Mouse (Mus musculus): Measurements from ENCODE around the gene Shisa7. TPM values are rescaled to one million over a fixed set of nuclear protein-coding genes. Genes with fewer than 3 reads are reported as not detected.
"Not testable (repeated sequence)": the region's sequence is repeated elsewhere in the genome, so short reads cannot be mapped to it uniquely, and the experiment has no call there.

Gene Shisa7
- polyA plus RNA-seq (2016; fragmentation: Nextera tagmentation; extraction: Ambion mirVana) = 3.3 and 4.7 TPM in 2 replicates

DNA sequence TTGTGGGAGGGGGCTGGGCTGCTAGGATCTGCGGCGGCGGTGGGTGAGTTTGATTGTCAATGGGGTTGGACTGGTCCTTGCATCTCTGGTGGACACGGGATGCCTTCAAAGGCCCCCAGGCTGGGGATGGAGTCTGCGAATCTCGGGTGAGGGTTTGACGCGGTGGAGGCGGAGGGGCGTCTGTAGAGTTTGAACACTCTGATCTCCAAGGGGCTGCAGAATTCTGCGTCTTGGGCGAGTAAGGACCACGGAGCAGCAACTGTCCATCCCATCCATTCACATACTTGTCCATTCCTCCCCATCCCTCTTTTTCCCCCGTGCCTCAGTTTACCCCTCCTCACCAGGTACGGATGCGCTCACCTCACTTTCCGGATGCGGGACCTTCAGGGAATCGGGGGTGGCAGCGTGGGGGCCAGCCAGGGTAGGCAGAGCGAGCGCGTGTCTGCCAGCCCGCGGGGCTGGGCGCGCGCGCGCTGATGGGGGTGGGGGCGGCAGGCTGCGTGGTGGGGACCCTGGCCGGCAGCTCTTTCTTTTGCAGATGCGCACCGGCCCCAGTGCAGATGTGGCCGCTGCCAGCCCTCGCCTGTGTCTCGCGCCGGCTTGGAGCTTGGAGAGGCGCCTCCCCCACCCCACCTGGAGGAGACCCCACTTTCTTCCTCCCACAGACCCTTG is at the start of gene Shisa7:
Gene Shisa7 (minus strand): TSS at position 452 of the 672 bp plus-strand sequence.
- WGBS = 0% methylated on average over 38 of the region's 41 CpGs
- ATAC-seq (ENCODE audit: low FRiP score, low read depth) = peak; percentile 61
- H3K4me2 ChIP-seq (replicated peaks) = peak within 1 kb of the TSS; percentile 95
- no peaks in the 10 kb centered on the region for H3K36me3 ChIP-seq
- H3K4me1 ChIP-seq = peaks cover 34% of the 10 kb centered on the region
- H3K27me3 ChIP-seq = peaks cover 55% of the 10 kb centered on the region
- no peaks in the 10 kb centered on the region for H3K9me3 ChIP-seq
- peak within 1 kb of the TSS; percentile 58 for H3K4me3 ChIP-seq
- H3K27ac ChIP-seq (replicated peaks) = peak within 1 kb of the TSS; percentile 75
- peak within 1 kb of the TSS; percentile 64 for H3K9ac ChIP-seq (replicated peaks)

DNA sequence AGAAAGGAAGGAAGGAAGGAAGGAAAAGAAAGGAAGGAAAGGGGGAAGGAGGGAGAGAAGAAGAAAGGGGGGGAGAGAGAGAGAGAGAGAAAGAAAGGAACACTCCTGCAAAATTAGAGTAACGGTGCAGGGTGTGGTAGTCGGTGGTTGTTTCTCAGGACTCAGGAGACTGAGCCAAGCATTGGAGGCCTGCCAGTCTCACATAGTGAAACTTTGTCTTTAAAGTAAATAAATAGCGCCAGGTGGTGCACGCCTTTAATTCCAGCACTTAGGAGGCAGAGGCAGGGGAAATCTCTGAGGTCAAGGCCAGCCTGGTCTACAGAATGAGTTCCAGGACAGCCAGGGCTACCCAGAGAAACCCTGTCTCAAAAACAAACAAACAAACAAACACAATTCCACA is 42.2 kb upstream of the Shisa7 start:
- H3K36me3 ChIP-seq = no peaks in the 10 kb centered on the region
- no peak overlapping the region for H3K4me2 ChIP-seq (replicated peaks)
- H3K4me3 ChIP-seq = no peak overlapping the region
- no peak overlapping the region for H3K27ac ChIP-seq (replicated peaks)
- H3K27me3 ChIP-seq = no peaks in the 10 kb centered on the region
- ATAC-seq (ENCODE audit: low FRiP score, low read depth) = no peak
- no peak overlapping the region for H3K9ac ChIP-seq (replicated peaks)
- WGBS = 87% methylated on average over 4 of the region's 4 CpGs
- no peaks in the 10 kb centered on the region for H3K4me1 ChIP-seq
- 0 out of 2 replicates have a peak, but pooled peaks cover 5% of the 10 kb centered on the region for H3K9me3 ChIP-seq

DNA sequence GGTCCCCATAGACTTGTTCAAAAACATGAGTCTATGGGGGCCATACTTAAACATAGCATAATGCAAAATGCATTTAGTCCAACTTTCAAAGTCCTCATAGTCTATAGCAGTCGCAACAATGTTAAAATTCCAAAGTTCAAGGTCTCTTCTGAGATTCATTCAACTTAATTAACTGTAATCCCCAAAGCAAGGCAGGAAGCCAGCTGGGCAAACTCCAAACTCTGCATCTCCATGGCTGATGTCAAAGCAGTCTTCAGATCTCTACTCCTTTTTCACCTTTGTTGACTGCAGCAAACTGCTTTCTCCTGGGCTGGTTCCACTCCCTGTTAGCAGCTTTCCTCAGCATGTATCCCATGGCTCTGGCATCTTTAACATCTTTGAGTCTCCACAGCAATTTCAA is 34.5 kb upstream of the Shisa7 start:
- H3K4me3 ChIP-seq; H3K9me3 ChIP-seq; H3K4me2 ChIP-seq (replicated peaks); H3K9ac ChIP-seq (replicated peaks); H3K36me3 ChIP-seq; H3K27me3 ChIP-seq; ATAC-seq (ENCODE audit: low FRiP score, low read depth); H3K27ac ChIP-seq (replicated peaks): not testable (repeated sequence)
- WGBS = 81% methylated on average over 1 of the region's 1 CpGs
- peaks cover 14% of the 10 kb centered on the region for H3K4me1 ChIP-seq

DNA sequence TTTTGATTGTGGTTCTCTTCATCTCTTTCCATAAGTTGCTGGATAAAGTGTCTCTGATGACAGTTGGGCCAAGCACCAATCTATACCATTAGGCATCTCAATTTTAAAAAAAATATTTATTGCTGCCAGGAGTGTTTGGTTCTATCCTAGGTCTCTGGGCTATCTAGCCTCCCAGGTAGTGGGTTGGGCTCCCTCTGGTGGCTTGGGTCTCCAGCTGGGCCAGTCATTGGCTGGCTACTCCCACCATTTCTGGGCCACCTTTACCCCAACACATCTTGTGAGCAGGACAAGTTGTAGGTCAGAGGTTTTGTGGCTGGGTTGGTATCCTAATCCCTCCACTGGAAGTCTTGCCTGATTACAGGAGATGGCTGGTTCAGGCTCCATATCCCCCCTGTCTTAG is 33.7 kb upstream of the Shisa7 start:
- Histone ChIP-seq H3K9me3 (0 out of 2 replicates have a peak, but pooled peaks cover 5% of the 10 kb centered on the region), H3K4me2 (replicated peaks) (no peak overlapping the region), H3K27ac (replicated peaks) (no peak overlapping the region), H3K4me3 (no peak overlapping the region), H3K36me3 (no peaks in the 10 kb centered on the region), H3K4me1 (peaks cover 14% of the 10 kb centered on the region), H3K27me3 (peaks cover 6% of the 10 kb centered on the region; the same call in 1 of the 2 replicates), H3K9ac (replicated peaks) (no peak overlapping the region)
- no peak for ATAC-seq (ENCODE audit: low FRiP score, low read depth)

DNA sequence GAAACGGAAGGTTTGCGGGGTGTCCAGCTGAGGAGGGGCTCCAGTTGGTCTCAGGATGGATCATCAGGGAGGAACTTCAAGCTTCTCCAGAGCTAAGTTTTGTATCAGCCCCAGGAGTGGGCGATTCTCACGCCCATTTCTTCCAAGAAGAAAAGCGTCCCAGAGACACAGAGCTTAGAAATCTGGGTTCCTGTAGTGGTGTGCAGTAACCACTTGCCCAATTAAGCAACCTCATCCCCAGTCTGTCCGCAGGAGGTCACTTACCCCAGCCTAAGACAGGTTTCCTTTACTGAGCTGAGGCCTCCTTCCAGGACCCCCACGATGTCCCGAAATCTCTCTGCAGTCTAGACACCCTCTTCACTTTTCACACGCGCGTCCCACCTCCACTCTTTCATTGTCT is 32.7 kb upstream of the Shisa7 start:
- Histone ChIP-seq H3K4me1 (peaks cover 14% of the 10 kb centered on the region), H3K27ac (replicated peaks) (no peak overlapping the region), H3K4me3 (peak overlapping the region; percentile 50), H3K9me3 (0 out of 2 replicates have a peak, but pooled peaks cover 4% of the 10 kb centered on the region), H3K9ac (replicated peaks) (no peak overlapping the region; the same call in 1 of the 2 replicates), H3K27me3 (peaks cover 6% of the 10 kb centered on the region; the same call in 1 of the 2 replicates), H3K36me3 (no peaks in the 10 kb centered on the region), H3K4me2 (replicated peaks) (peak overlapping the region; percentile 84)
- 9% methylated on average over 11 of the region's 11 CpGs for WGBS
- ATAC-seq (ENCODE audit: low FRiP score, low read depth) = peak; percentile 47

DNA sequence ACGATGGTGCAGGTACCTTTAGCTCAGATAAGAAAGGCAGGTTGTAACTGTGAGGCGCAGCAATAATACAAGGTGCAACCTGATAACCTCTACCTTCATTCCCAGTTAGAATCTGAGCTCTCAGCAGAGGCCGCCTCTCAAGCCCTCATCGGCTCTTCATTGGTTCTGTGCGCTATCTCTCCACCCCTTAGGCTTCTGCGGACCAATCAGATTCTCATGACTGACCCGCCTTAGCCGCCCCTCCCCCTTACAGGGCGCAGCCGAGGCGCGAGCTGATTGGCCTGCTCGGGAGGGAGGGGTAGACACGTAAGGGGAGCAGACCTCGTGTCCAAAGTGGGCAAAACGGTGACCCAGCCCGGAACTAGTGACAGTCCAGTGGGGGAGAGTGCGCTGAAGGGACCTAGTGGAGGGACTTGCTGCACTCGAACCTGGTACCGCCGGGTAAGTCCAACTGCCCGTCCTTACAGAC is 32.3 kb upstream of the Shisa7 start, which contains the start of gene Isoc2a:
Gene Isoc2a (plus strand): TSS at position 401 of the 469 bp plus-strand sequence.
- peak within 1 kb of the TSS; percentile 50 for H3K4me3 ChIP-seq
- H3K4me1 ChIP-seq = peaks cover 14% of the 10 kb centered on the region
- no peaks in the 10 kb centered on the region for H3K36me3 ChIP-seq
- peaks cover 6% of the 10 kb centered on the region; the same call in 1 of the 2 replicates for H3K27me3 ChIP-seq
- H3K9ac ChIP-seq (replicated peaks) = peak within 1 kb of the TSS; percentile 28; the same call in 1 of the 2 replicates
- no peaks in the 10 kb centered on the region for H3K9me3 ChIP-seq
- WGBS = 1% methylated on average over 22 of the region's 22 CpGs
- no peak within 1 kb of the TSS; the same call in 1 of the 2 replicates for H3K27ac ChIP-seq (replicated peaks)
- ATAC-seq (ENCODE audit: low FRiP score, low read depth) = peak; percentile 100
- peak within 1 kb of the TSS; percentile 84 for H3K4me2 ChIP-seq (replicated peaks)

DNA sequence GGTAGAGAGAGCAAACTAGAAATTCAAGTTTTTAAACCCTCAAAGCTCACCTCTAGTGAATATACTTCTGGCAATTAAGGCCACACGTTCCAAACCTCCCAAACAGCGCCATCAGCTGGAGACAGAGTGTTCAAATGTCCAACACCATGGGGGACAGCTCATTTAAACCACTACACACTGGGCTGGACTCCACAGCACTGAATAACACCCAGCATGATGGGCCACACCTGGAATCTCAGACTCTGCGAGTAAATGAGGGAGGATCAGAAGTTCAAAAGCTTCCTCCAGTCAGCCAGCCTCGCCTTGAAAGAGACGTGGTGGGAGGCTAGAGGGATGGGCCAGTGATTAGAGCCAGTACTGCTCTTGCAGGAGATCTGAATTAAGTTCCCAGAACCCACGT is 25.6 kb upstream of the Shisa7 start, which contains the start of gene Isoc2b:
Gene Isoc2b (minus strand): TSS at position 126 of the 400 bp plus-strand sequence.
- no peak within 1 kb of the TSS for H3K27ac ChIP-seq (replicated peaks)
- no peak within 1 kb of the TSS for H3K4me3 ChIP-seq
- H3K4me1 ChIP-seq = peaks cover 12% of the 10 kb centered on the region
- H3K27me3 ChIP-seq = no peaks in the 10 kb centered on the region
- ATAC-seq (ENCODE audit: low FRiP score, low read depth) = no peak
- no peak within 1 kb of the TSS for H3K4me2 ChIP-seq (replicated peaks)
- 62% methylated on average over 6 of the region's 6 CpGs for WGBS
- H3K36me3 ChIP-seq = no peaks in the 10 kb centered on the region
- H3K9ac ChIP-seq (replicated peaks) = no peak within 1 kb of the TSS
- no peaks in the 10 kb centered on the region for H3K9me3 ChIP-seq

DNA sequence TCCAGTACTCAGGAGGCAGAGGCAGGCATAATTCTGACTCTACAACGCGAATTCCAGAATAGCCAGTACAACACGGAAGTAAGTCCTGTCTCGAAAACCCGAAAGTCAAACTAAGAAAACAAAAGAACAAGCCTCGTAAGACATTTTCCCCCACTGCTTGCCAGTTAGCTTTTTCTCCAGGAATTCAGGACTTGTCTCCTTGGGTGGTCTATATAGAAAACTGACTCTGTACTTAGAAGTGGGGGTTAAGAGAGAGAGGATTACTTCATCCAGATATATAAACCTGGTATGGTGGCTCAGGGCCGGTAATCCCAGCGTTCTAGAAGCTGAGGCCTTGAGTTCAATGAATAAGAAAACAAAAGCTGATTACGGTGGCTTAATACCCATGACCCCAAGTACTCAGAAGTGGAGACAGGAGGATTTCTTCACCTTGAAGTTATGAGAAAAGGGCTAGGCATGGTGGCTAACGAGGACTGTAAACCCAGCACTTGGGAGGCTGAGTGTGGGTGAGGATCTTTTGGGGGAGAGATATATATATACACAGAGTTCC is 22.2 kb upstream of the Shisa7 start:
- no peaks in the 10 kb centered on the region for H3K36me3 ChIP-seq
- H3K4me3 ChIP-seq = peak overlapping the region; percentile 57
- WGBS = 25% methylated on average over 10 of the region's 10 CpGs
- H3K27me3 ChIP-seq = no peaks in the 10 kb centered on the region; the same call in 1 of the 2 replicates
- peaks cover 12% of the 10 kb centered on the region for H3K4me1 ChIP-seq
- H3K4me2 ChIP-seq (replicated peaks) = peak overlapping the region; percentile 59
- H3K27ac ChIP-seq (replicated peaks) = peak overlapping the region; percentile 70
- no peak for ATAC-seq (ENCODE audit: low FRiP score, low read depth)
- H3K9ac ChIP-seq (replicated peaks) = peak overlapping the region; percentile 62; the same call in 1 of the 2 replicates
- H3K9me3 ChIP-seq = no peaks in the 10 kb centered on the region

DNA sequence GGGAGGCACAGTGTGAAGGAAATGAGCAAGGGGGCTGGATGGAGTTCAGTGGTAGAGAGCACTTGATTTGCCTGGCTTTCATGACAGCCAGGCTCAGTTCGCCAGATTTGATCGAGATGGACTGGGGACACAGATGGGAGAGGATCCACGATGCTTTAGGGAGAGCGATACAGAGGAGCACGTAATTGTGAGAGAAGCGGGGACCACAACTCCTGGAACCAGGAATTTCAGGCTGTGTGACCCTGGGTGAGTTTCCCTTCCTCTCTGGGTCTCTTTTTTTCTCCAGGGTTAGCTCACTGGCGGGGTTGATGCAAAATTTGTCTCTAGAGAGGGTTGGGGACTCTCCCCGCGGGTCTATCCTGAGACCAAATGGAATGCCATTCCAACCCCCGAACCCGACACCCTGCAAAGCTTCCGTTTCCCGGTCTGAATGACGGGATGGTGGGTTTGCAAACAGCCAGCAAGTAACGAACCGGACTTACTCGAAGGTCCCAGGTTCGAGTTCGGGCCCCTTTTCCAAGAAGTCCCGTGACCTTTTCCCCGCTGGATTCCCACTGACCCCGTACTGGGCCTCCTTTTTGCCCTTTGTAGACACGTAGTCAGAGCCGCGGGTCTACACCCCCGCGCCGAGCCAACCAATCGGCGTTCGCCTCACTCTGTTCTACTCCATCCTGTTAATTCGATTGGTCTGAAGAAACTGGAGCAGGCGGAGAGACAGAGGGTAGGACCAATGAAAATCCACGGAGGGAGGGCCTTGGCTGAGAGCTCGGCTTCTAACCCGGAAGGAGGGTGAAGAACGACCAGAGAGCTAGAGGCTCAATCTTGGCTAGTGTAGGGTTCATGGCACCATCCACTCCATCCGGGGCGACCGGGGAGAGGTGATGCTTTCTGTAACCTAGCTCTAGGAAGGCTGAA is 21.3 kb upstream of the Shisa7 start:
- ATAC-seq (ENCODE audit: low FRiP score, low read depth) = peak; percentile 100
- peak overlapping the region; percentile 70 for H3K27ac ChIP-seq (replicated peaks)
- peak overlapping the region; percentile 62 for H3K9ac ChIP-seq (replicated peaks)
- H3K27me3 ChIP-seq = no peaks in the 10 kb centered on the region; the same call in 1 of the 2 replicates
- peaks cover 12% of the 10 kb centered on the region for H3K4me1 ChIP-seq
- H3K36me3 ChIP-seq = no peaks in the 10 kb centered on the region
- peak overlapping the region; percentile 57 for H3K4me3 ChIP-seq
- peak overlapping the region; percentile 59 for H3K4me2 ChIP-seq (replicated peaks)
- WGBS = 4% methylated on average over 40 of the region's 40 CpGs
- H3K9me3 ChIP-seq = no peaks in the 10 kb centered on the region

DNA sequence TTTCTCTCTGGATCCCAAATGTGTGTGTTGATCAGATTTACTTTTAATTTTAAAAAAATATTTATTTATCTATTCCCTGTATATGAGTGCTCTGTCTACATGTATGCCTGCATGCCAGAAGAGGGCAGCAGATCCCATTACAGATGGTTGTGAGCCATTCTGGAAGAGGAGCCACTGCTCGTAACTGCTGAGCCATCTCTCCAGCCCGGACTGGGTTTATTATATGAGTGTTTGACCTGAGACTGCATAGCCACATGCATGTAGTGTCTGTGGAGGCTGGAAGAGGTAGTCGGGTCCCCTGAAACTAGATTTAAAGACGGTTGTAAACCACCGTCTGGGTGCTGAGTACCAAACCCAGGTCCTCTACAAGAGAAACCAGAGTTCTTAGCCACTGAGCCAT is 20.6 kb upstream of the Shisa7 start:
- ATAC-seq (ENCODE audit: low FRiP score, low read depth) = 0 out of 2 replicates have a peak, but pooled peaks have one; percentile 14
- Histone ChIP-seq H3K36me3 (no peaks in the 10 kb centered on the region), H3K27ac (replicated peaks) (no peak overlapping the region), H3K27me3 (no peaks in the 10 kb centered on the region; the same call in 1 of the 2 replicates), H3K4me2 (replicated peaks) (peak overlapping the region; percentile 59), H3K4me3 (no peak overlapping the region), H3K9me3 (no peaks in the 10 kb centered on the region), H3K4me1 (peaks cover 12% of the 10 kb centered on the region), H3K9ac (replicated peaks) (no peak overlapping the region)
- WGBS = 62% methylated on average over 5 of the region's 5 CpGs

DNA sequence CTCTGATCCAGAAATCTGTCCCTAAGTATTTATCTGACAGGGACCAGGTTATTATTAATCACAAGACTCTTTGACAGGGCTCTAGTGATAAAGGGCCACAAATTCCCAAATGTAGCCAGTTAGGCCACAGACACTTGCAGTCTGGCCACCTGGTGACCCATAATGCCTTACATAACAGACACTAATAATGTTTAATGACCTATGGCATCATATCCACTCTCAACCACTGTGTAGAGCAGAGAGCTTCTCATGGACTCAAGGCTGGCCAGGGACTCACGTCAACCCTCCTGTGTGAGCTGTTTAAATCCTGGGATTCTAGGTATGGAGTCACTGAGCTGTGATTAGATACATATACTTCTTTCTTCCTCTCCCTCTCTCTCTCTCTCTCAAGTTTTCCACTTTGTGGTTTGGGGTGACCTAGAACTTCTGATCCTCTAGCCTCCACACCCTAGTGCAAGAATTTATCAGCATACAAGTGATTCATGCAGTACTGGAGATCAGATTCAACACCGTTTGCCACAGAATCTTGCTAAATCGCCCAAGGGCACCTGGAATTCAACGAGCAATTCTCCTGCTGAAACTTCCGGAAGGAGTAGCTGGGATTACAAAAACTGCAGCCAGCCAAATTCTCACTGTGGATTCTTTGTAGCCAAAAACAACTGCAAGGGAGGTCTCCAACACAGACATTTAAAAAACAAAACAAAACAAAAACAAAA is 19.8 kb upstream of the Shisa7 start:
- no peaks in the 10 kb centered on the region for H3K36me3 ChIP-seq
- no peak overlapping the region for H3K9ac ChIP-seq (replicated peaks)
- H3K27ac ChIP-seq (replicated peaks) = no peak overlapping the region
- no peak for ATAC-seq (ENCODE audit: low FRiP score, low read depth)
- no peak overlapping the region for H3K4me2 ChIP-seq (replicated peaks)
- no peaks in the 10 kb centered on the region; the same call in 1 of the 2 replicates for H3K27me3 ChIP-seq
- no peak overlapping the region for H3K4me3 ChIP-seq
- H3K9me3 ChIP-seq = no peaks in the 10 kb centered on the region
- 84% methylated on average over 5 of the region's 5 CpGs for WGBS
- peaks cover 12% of the 10 kb centered on the region for H3K4me1 ChIP-seq
